Mouse (Mus musculus) kidney, postnatal 14 days (tissue): ENCODE measurements around the gene Rnf10.
"Not testable (repeated sequence)": the region's sequence is repeated elsewhere in the genome, so short reads cannot be mapped to it uniquely, and the experiment has no call there.

Source experiments
- DNase-seq: peaks from one replicate; pipeline ENCODE4 v3.0.0; 2022; ENCODE audit warnings: mixed read lengths

The Rnf10 gene

GRCm38 (mm10) chr5:115272812-115273548 is at the start of gene Rnf10:
TSS of gene Rnf10 (minus strand) at chr5:115272898.
- DNase-seq: peak; percentile 98

- DNase-seq: peak; percentile 86
These were observed 46.6 kb upstream of the Rnf10 start for GRCm38 (mm10) chr5:115319004-115319940.

DNA sequence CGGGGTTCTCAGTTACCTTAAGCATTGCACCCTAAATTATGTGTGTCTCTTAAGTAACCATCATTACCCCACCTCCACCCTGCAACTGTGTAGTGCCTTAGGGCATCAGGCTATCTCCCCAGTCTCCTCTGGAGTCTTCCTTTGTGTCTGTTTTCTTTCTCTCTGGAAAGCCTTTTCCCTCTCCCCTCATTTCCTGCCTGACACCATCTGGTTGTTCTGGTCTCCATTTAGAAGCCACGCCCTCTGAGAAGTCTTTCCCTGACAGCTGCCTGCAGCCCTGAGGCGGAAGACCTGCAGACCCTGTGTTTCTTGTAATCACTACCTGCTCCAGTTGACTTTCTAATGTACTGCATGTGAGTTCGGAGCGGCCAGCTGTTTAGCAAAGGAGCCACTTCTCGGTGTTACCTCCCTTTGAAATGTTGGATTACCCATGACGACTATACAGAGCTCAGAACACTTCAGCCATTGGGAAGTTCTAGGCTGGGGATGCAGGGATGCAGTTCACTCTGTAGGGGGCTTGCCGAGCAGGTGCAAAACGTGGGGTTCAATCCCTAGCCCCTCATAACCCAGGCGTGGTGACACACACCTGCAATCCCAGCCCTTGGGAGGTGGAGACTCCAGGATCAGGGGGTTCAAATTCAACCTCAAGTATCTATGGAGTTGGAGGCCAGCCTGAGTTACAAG is 45.1 kb upstream of the Rnf10 start:
- DNase-seq: peak; percentile 27

GRCm38 (mm10) chr5:115316968-115317644 is 44.4 kb upstream of the Rnf10 start:
- DNase-seq: no peak

DNA sequence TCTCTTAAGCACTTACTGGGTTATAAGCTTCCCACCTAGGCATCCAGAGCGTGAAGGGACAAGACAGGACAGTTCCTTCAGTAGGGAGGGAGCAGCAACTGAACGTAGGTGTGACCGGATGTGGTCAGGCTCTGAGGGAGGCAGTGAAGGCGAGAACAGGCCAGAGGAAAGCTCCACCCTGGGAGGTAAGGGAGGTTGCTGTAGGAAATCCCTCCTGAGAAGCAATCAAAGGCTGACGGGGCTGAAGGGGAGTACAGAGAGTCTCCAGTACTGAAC is 40.9 kb upstream of the Rnf10 start:
- DNase-seq: no peak

GRCm38 (mm10) chr5:115312816-115313667 is 40.3 kb upstream of the Rnf10 start:
- DNase-seq: no peak

GRCm38 (mm10) chr5:115312354-115312753 is 39.7 kb upstream of the Rnf10 start:
- no peak for DNase-seq

DNA sequence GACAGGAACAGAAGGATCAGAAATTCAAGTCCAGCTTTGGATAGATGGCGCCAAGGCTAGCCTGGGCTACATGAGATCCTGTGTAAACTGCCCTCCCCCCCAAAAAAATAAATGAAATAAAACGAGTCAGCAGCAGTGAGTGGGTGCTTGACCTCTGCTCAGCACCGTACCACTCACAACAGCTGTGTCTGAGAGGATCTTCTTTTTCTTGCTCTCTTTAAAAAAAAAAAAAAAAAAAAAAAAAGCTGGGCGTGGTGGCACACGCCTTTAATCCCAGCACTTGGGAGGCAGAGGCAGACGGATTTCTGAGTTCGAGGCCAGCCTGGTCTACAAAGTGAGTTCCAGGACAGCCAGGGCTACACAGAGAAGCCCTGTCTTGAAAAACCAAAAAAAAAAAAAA is 29.5 kb upstream of the Rnf10 start:
- DNase-seq: not testable (repeated sequence)

DNA sequence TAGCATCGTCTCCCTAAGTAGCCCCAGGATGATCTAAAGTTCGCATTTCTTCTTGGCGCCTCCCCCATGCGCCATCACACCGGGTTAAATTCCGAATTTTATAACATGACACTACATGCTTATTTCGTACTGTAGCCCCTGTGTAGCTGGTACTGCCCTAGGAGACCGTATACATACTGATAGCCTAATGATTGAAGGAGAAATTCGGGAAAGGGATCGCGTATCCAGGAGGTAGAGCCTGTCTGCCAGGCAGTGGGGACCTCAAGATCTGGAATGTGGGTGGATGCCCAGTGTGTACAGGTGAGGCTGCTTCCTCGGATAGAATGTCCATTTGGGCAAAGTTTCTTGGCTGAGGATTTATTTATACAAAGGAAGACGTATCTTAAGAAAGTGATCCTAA is 28.9 kb upstream of the Rnf10 start:
- no peak for DNase-seq

DNA sequence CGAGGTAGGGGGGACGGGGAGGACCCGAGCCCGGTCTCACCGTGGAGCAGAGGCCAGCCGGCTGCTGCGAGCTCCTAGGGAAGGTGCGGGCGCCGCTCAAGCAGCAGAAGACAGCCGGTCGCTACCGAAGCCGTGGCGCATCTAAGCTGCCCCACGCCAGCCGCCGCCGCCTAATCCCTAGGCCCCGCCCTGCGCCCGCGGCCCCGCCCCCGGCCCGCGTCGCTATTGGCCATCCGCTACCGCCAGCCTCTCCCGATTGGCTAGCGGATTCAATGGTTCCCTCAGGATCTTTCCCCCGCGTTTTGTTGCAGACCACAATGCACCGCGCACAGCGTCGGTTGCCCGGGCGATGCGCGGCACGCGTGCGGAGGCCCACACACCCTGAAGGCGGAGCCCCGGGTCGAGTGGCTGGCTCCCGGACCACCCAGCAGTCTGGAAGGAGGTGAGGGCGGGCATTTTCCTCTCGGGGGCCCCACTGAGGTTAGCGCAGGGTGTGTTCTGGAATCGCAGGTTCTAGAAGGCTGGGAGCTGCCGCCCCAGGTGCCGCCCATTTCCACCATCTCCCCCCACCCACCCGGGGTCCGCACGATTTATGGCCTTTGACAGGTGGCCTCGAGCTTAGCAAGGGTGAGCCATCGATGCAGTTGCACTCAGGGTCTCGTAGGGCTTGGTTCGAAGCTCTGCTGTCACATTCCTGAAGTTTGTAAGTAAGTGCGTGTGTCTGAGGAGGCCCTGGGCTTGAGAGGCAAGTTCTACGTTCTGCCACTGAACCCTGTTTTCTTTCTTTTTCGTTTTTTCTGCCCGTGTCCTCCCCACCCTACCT is 28.3 kb upstream of the Rnf10 start, which contains the start of gene Dynll1:
Gene Dynll1, minus strand, starts transcription at position 208 of the 823 bp plus-strand sequence.
- peak; percentile 100 for DNase-seq

- peak; percentile 75 for DNase-seq
These were observed 27.5 kb upstream of the Rnf10 start for GRCm38 (mm10) chr5:115300035-115300744.

DNA sequence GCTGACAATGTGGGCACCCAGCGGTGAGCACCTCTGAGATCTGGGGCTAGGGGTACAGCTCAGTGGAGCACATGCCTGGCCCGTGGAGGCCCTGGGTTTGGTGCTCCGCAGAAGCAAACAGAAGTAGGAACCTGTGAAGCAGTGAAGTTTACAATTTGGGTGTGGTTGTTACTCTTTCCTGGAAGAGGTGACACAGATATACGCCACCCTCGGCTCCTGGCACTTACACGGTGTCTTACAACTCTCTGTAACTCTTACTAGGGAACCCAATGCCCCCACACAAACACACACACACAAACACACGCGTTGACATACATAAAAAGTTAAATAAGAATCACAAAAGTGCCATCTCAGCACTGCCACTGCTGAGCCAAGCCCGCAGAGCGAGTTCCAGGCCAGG is 23.6 kb upstream of the Rnf10 start:
- DNase-seq: no peak

DNA sequence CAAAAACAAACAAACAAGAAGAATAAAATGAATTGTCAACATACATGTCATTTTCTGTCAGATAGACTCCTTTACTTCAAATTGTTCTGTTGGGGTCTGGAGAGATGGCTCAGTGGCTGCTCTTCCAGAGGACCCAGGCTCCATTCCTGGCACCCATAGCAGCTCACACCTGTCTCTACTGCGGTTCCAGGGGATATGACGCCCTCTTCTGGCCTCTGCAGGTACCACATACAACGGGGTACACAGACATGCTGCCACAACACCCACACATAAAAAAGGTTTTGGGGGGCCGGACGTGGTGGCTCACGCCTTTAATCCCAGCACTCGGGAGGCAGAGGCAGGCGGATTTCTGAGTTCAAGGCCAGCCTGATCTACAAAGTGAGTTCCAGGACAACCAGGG is 21.5 kb upstream of the Rnf10 start:
- DNase-seq: no peak

GRCm38 (mm10) chr5:115284735-115285134 is 12.0 kb upstream of the Rnf10 start:
- no peak for DNase-seq

DNA sequence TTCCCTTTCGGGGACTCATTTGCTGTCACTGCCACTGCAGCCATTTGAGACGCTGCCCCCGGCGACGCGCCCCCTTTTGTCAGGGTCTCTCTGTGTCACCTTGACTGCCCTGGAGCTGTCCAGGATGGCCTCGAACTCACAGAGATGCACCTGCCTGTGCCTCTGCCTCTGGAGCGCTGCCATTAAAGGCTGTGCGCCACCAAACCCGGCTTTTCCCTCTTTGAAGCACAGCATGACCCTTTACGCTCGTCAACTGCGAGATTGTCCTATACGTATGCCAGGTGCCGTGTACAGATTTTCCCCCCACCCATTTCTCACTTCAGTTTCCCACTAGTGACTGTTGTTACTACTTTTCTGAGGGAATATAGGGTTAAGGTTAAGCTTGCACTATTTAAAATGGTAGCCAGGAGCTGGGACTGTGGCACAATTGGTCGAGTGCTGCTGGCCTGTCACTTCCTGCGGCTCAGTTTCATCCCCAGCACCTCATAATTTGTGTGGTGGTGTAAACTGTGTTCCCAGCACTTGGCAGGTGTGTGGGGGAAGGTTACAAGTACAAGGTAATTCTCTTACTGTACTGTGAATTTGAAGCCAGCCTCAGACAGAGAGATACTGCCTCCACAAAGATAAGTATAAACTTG is 7.5 kb upstream of the Rnf10 start:
- DNase-seq: no peak

GRCm38 (mm10) chr5:115279226-115280049 is 6.7 kb upstream of the Rnf10 start, which contains the start of gene Coq5:
TSS of gene Coq5 (plus strand) at chr5:115279666.
- DNase-seq: peak; percentile 91

DNA sequence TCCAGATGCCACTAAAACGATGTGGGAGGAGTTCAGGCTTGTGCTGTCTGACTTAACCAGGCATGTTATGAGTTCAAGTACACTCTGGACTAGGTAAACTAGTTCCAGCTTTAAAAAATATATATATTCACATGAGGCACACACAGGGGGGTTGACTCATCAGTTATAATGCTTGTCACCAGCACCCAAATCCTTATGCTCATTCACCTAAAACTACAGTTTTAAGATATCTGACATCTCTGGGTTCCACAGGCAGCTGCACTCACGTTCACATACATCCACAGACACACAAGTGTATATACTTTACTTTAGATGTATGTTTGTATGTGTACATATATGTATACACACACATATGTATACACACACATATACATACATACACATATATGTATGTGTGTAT is 6.1 kb upstream of the Rnf10 start:
- no peak for DNase-seq

DNA sequence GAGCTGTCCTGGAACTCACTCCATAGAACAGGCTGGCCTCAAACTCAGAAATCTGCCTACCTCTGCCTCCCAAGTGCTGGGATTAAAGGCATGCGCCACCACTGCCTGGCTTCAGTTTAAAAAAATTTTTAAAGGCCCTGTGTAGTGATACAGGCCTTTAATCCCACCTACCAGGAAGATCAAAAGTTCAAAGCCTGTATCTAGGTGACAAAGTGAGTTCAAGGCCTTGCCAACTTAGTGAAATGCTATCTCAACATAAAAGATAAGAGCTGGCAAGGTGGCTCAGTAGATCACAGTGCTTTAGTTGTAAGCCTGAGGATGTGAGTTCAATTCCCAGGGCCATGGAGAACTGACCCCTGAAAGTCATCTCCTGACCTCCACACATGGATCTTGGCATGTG is 5.4 kb upstream of the Rnf10 start:
- no peak for DNase-seq

GRCm38 (mm10) chr5:115275998-115276397 is 3.3 kb upstream of the Rnf10 start:
- DNase-seq: no peak
